ENCODE assay signal across 8 mouse cellular contexts in genomic region chr3:144202574-144203258, GRCm38 (mm10). TPM values are rescaled to one million over a fixed set of nuclear protein-coding genes. Genes with fewer than 3 reads are reported as not detected.
DNase-seq lines count a peak whose midpoint lies in the region; ATAC-seq lines count a peak whose summit lies in the region.

No protein-coding gene starts in this region.

- peaks cover 37% of the 10 kb centered on the region for H3K4me1 ChIP-seq in kidney, embryonic 16.5 days (ENCODE audit: insufficient read depth, low read length)
- 0 out of 2 replicates have a peak, but pooled peaks cover 4% of the 10 kb centered on the region for H3K4me1 ChIP-seq in brown adipose tissue, adult 24 weeks (ENCODE audit: control insufficient read depth, insufficient read depth, insufficient read length, low read length)
- H3K4me1 ChIP-seq in intestine, embryonic 16.5 days (ENCODE audit: control insufficient read depth, insufficient read depth, low read length): peaks cover 29% of the 10 kb centered on the region
- peaks cover 9% of the 10 kb centered on the region; the same call in 1 of the 2 replicates for H3K4me1 ChIP-seq in neural tube, embryonic 11.5 days (ENCODE audit: control insufficient read depth, insufficient read depth, low read length)

- no peak for DNase-seq in kidney, postnatal 14 days
- DNase-seq in neural tube, embryonic 11.5 days (ENCODE audit: low spot score): no peak
- no peak for DNase-seq in ovary, postnatal 14 days (ENCODE audit: low spot score)
- DNase-seq in right cerebral cortex, adult 2 months (ENCODE audit: low spot score in 2 of 2): no peak
- DNase-seq in adrenal gland, adult (ENCODE audit: inconsistent age in 2 of 2, low spot score in 1 of 2): no peak

- under 1% methylated on average over 12 of the region's 14 CpGs for WGBS in kidney, embryonic 16.5 days
- under 1% methylated on average over 14 of the region's 14 CpGs for WGBS in intestine, embryonic 16.5 days
- WGBS in neural tube, embryonic 11.5 days: 1% methylated on average over 11 of the region's 14 CpGs

- H3K27ac ChIP-seq in kidney, embryonic 16.5 days (ENCODE audit: low read length): peak overlapping the region; percentile 98
- H3K27ac ChIP-seq in brown adipose tissue, adult 24 weeks (replicated peaks; ENCODE audit: low read depth, low read length): no peak overlapping the region
- peak overlapping the region; percentile 93 for H3K27ac ChIP-seq in intestine, embryonic 16.5 days (ENCODE audit: low read length)
- peak overlapping the region; percentile 77 for H3K27ac ChIP-seq in neural tube, embryonic 11.5 days (ENCODE audit: low read depth, low read length)

- peak overlapping the region; percentile 94 for H3K4me2 ChIP-seq in kidney, embryonic 16.5 days (replicated peaks; ENCODE audit: low read depth, low read length)
- H3K4me2 ChIP-seq in intestine, embryonic 16.5 days (ENCODE audit: low read depth, low read length): peak overlapping the region; percentile 89
- H3K4me2 ChIP-seq in neural tube, embryonic 11.5 days (ENCODE audit: low read depth): peak overlapping the region; percentile 75

- ATAC-seq in kidney, embryonic 16.5 days (ENCODE audit: low FRiP score, low TSS enrichment): no peak
- ATAC-seq in intestine, embryonic 16.5 days: no peak
- no peak; the same call in 1 of the 2 replicates for ATAC-seq in neural tube, embryonic 11.5 days (ENCODE audit: insufficient read depth, low FRiP score, low TSS enrichment)

- no peaks in the 10 kb centered on the region for H3K9me3 ChIP-seq in kidney, embryonic 16.5 days (ENCODE audit: low read length)
- no peaks in the 10 kb centered on the region for H3K9me3 ChIP-seq in intestine, embryonic 16.5 days (ENCODE audit: control insufficient read depth, low read length)
- no peaks in the 10 kb centered on the region for H3K9me3 ChIP-seq in neural tube, embryonic 11.5 days (ENCODE audit: control insufficient read depth, low read length)

- H3K36me3 ChIP-seq in kidney, embryonic 16.5 days (ENCODE audit: insufficient read depth, low read length): no peaks in the 10 kb centered on the region
- no peaks in the 10 kb centered on the region for H3K36me3 ChIP-seq in intestine, embryonic 16.5 days (ENCODE audit: control insufficient read depth, insufficient read depth, low read length)
- no peaks in the 10 kb centered on the region; the same call in 1 of the 2 replicates for H3K36me3 ChIP-seq in neural tube, embryonic 11.5 days (ENCODE audit: control insufficient read depth, insufficient read depth, low read length)

- H3K27me3 ChIP-seq in kidney, embryonic 16.5 days (ENCODE audit: insufficient read depth, low read length): no peaks in the 10 kb centered on the region
- H3K27me3 ChIP-seq in intestine, embryonic 16.5 days (replicated peaks; ENCODE audit: control insufficient read depth, insufficient read depth, low read length): no peaks in the 10 kb centered on the region
- no peaks in the 10 kb centered on the region for H3K27me3 ChIP-seq in neural tube, embryonic 11.5 days (ENCODE audit: control insufficient read depth, insufficient read depth, low read length)

- peak overlapping the region; percentile 89 for H3K4me3 ChIP-seq in kidney, embryonic 16.5 days (ENCODE audit: low read length)
- peak overlapping the region; percentile 58 for H3K4me3 ChIP-seq in brown adipose tissue, adult 24 weeks (ENCODE audit: insufficient read depth, low read depth, low read length)
- peak overlapping the region; percentile 80 for H3K4me3 ChIP-seq in intestine, embryonic 16.5 days (ENCODE audit: low read length)
- peak overlapping the region; percentile 80 for H3K4me3 ChIP-seq in neural tube, embryonic 11.5 days (ENCODE audit: low read depth, low read length)

- peak overlapping the region; percentile 95 for H3K9ac ChIP-seq in kidney, embryonic 16.5 days (replicated peaks; ENCODE audit: low read length)
- peak overlapping the region; percentile 90 for H3K9ac ChIP-seq in intestine, embryonic 16.5 days (ENCODE audit: low read depth, low read length)
- peak overlapping the region; percentile 93 for H3K9ac ChIP-seq in neural tube, embryonic 11.5 days (ENCODE audit: low read length)

RNA-seq across cellular contexts. Expression of gene Lmo4, which starts 2.3 kb away (rescaled TPM):
- 61.6 and 62.7 TPM in 2 replicates for polyA plus RNA-seq in kidney, embryonic 16.5 days (2015; fragmentation: Nextera tagmentation; extraction: Ambion mirVana)
- polyA plus RNA-seq in brown adipose tissue, adult 24 weeks (2012; ENCODE audit: insufficient read depth, insufficient read length, missing spikeins): 56.3 and 75.0 TPM in 2 replicates
- polyA plus RNA-seq in intestine, embryonic 16.5 days (2015; fragmentation: Nextera tagmentation; extraction: Ambion mirVana): 49.5 and 57.2 TPM in 2 replicates
- polyA plus RNA-seq in neural tube, embryonic 11.5 days (2014; fragmentation: Nextera tagmentation; extraction: Ambion mirVana): 62.2 and 70.7 TPM in 2 replicates
